Mouse (Mus musculus) heart, embryonic 15.5 days (tissue): ENCODE results near the gene Cep164. TPM values are rescaled to one million over a fixed set of nuclear protein-coding genes. Genes with fewer than 3 reads are reported as not detected.

Experiments used
- ATAC-seq: fragments of 200-750 bp; cut with Nextera tagmentation; replicated peaks from 2 replicates; pipeline ENCODE4 v1.8.0; 2017; ENCODE audit warnings: low read depth, moderate TSS enrichment; ENCODE audit not compliant: insufficient number of reproducible peaks, insufficient read depth, low FRiP score
- H3K27ac ChIP-seq: fragments of 300-500 bp; sonication (generic); 2 replicates; pipeline ENCODE4 v1.5.1; 2015; ENCODE audit warnings: mild to moderate bottlenecking, inconsistent platforms
- H3K27me3 ChIP-seq: fragments of 300-500 bp; sonication (generic); 2 replicates; pipeline ENCODE4 v1.6.1; 2015; ENCODE audit warnings: inconsistent platforms
- H3K36me3 ChIP-seq: fragments of 300-500 bp; sonication (generic); 2 replicates; pipeline ENCODE4 v1.6.1; 2015; ENCODE audit warnings: mild to moderate bottlenecking, inconsistent platforms
- H3K4me1 ChIP-seq: fragments of 300-500 bp; sonication (generic); replicated peaks from 2 replicates; pipeline ENCODE4 v1.6.1; 2015; ENCODE audit warnings: inconsistent platforms
- H3K4me2 ChIP-seq: fragments of 300-500 bp; sonication (generic); 2 replicates; pipeline ENCODE4 v1.6.1; 2015; ENCODE audit warnings: inconsistent platforms, mild to moderate bottlenecking, moderate library complexity
- H3K4me3 ChIP-seq: fragments of 300-500 bp; sonication (generic); 2 replicates; pipeline ENCODE4 v1.5.1; 2015; ENCODE audit warnings: mild to moderate bottlenecking, inconsistent platforms
- H3K9ac ChIP-seq: fragments of 300-500 bp; sonication (generic); 2 replicates; pipeline ENCODE4 v1.6.1; 2015; ENCODE audit warnings: mild to moderate bottlenecking, inconsistent platforms
- H3K9me3 ChIP-seq: fragments of 300-500 bp; sonication (generic); replicated peaks from 2 replicates; pipeline ENCODE4 v1.6.1; 2016; ENCODE audit warnings: inconsistent platforms
- WGBS: fragments of 180-500 bp; shearing (Covaris S2); methylation state at CpG from one replicate; pipeline ENCODE4 v1.1.7; 2015; ENCODE audit warnings: mixed read lengths; 5-methylcytosine and 5-hydroxymethylcytosine counted together
- polyA plus RNA-seq: library from polyadenylated mRNA; unstranded; fragments of >200 nt; fragmentation: Nextera tagmentation; extraction: Ambion mirVana; gene quantifications from 2 replicates; pipeline ENCODE4 v1.2.1, GENCODE M21; 2015

Gene Cep164
- polyA plus RNA-seq, 1 experiment from 2014 or later, result 12.4 TPM

GRCm38 (mm10) chr9:45745451-45745850 lies 83.0 kb downstream of the Cep164 start:
- no peaks in the 10 kb centered on the region for H3K36me3 ChIP-seq
- H3K4me3 ChIP-seq, result no peak overlapping the region
- H3K9me3 ChIP-seq, result no peaks in the 10 kb centered on the region

GRCm38 (mm10) chr9:45740584-45740980 lies 87.9 kb downstream of the Cep164 start:
- Histone ChIP-seq H3K9me3 (no peaks in the 10 kb centered on the region), H3K36me3 (no peaks in the 10 kb centered on the region), H3K27ac (no peak overlapping the region), H3K4me3 (no peak overlapping the region), H3K4me1 (peaks cover 3% of the 10 kb centered on the region), H3K4me2 (peak overlapping the region; percentile 25; the same call in 1 of the 2 replicates), H3K27me3 (peaks cover 41% of the 10 kb centered on the region), H3K9ac (no peak overlapping the region)
- no peak for ATAC-seq
- WGBS, result 66% methylated on average over 2 of the region's 2 CpGs

More at GRCm38 (mm10) chr9:45745451-45745850, 83.0 kb downstream of the Cep164 start:
- H3K9ac ChIP-seq, result no peak overlapping the region
- H3K27ac ChIP-seq, result no peak overlapping the region
- no peak overlapping the region for H3K4me2 ChIP-seq
- no peak for ATAC-seq
- WGBS, result 19% methylated on average over 7 of the region's 7 CpGs
- H3K4me1 ChIP-seq, result peaks cover under 1% of the 10 kb centered on the region; the same call in 1 of the 2 replicates
- peaks cover 42% of the 10 kb centered on the region for H3K27me3 ChIP-seq

GRCm38 (mm10) chr9:45739702-45740583 lies 88.5 kb downstream of the Cep164 start:
- peaks cover 38% of the 10 kb centered on the region for H3K27me3 ChIP-seq
- no peaks in the 10 kb centered on the region for H3K9me3 ChIP-seq
- no peak overlapping the region for H3K9ac ChIP-seq
- peaks cover 3% of the 10 kb centered on the region for H3K4me1 ChIP-seq
- 0 out of 2 replicates have a peak, but pooled peaks have one; percentile 50 for ATAC-seq
- WGBS, result 50% methylated on average over 17 of the region's 17 CpGs
- no peak overlapping the region for H3K4me3 ChIP-seq
- H3K36me3 ChIP-seq, result no peaks in the 10 kb centered on the region
- H3K4me2 ChIP-seq, result peak overlapping the region; percentile 25; the same call in 1 of the 2 replicates
- H3K27ac ChIP-seq, result no peak overlapping the region

- peaks cover 3% of the 10 kb centered on the region for H3K4me1 ChIP-seq
- no peaks in the 10 kb centered on the region for H3K9me3 ChIP-seq
- no peak overlapping the region for H3K4me3 ChIP-seq
- 65% methylated on average over 12 of the region's 12 CpGs for WGBS
- H3K9ac ChIP-seq, result no peak overlapping the region
- no peak for ATAC-seq
- no peak overlapping the region for H3K27ac ChIP-seq
- peaks cover 35% of the 10 kb centered on the region for H3K27me3 ChIP-seq
- H3K4me2 ChIP-seq, result no peak overlapping the region
- no peaks in the 10 kb centered on the region for H3K36me3 ChIP-seq
Measured at GRCm38 (mm10) chr9:45739001-45739701, 89.3 kb downstream of the Cep164 start.

GRCm38 (mm10) chr9:45733246-45733645 lies 95.2 kb downstream of the Cep164 start:
- Histone ChIP-seq H3K36me3 (no peaks in the 10 kb centered on the region), H3K9me3 (no peaks in the 10 kb centered on the region), H3K27me3 (peaks cover 5% of the 10 kb centered on the region; the same call in 1 of the 2 replicates), H3K27ac (no peak overlapping the region), H3K4me1 (no peaks in the 10 kb centered on the region), H3K4me2 (no peak overlapping the region), H3K4me3 (no peak overlapping the region), H3K9ac (no peak overlapping the region)
- WGBS, result 48% methylated on average over 6 of the region's 6 CpGs
- 0 out of 2 replicates have a peak, but pooled peaks have one; percentile 35 for ATAC-seq

- no peaks in the 10 kb centered on the region for H3K9me3 ChIP-seq
- no peak for ATAC-seq
- no peaks in the 10 kb centered on the region for H3K4me1 ChIP-seq
- no peak overlapping the region for H3K4me2 ChIP-seq
- no peak overlapping the region for H3K9ac ChIP-seq
- no peak overlapping the region for H3K4me3 ChIP-seq
- no peak overlapping the region for H3K27ac ChIP-seq
- no peaks in the 10 kb centered on the region for H3K36me3 ChIP-seq
- 76% methylated on average over 5 of the region's 5 CpGs for WGBS
- peaks cover 5% of the 10 kb centered on the region; the same call in 1 of the 2 replicates for H3K27me3 ChIP-seq
Measured at GRCm38 (mm10) chr9:45731851-45732250, 96.6 kb downstream of the Cep164 start.

DNA sequence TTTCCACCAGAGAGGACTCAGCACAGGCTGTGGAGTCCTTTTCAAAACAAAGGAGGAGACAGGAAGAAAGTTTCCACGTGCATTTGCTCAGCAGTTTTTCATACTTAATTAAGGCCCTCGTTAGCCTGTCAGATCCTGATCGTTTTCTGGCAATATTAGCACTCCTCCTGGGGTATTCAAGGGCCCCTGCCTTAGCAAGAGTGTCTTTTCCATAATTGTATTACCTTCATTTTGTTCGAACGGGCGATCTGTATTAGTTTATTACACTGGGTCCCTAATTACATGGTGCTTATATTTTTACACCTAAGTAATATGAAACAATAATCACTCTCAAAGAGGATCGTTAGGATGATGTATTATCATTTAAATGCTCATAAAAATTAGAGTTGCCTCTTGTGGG lies 108.5 kb downstream of the Cep164 start:
- Histone ChIP-seq H3K36me3 (no peaks in the 10 kb centered on the region), H3K4me3 (no peak overlapping the region), H3K9me3 (no peaks in the 10 kb centered on the region), H3K4me1 (no peaks in the 10 kb centered on the region), H3K4me2 (no peak overlapping the region), H3K9ac (no peak overlapping the region), H3K27ac (no peak overlapping the region), H3K27me3 (peaks cover 5% of the 10 kb centered on the region; the same call in 1 of the 2 replicates)
- WGBS, result 68% methylated on average over 7 of the region's 7 CpGs
- no peak for ATAC-seq

Other genes with a start within 250 kb of the Cep164 start
- gene Bace1, start 9.9 kb upstream of the Cep164 start, polyA plus RNA-seq, result 18.2 and 24.5 TPM in 2 replicates
- 17.0 and 19.6 TPM in 2 replicates for gene Pcsk7, start 77.8 kb upstream of the Cep164 start, polyA plus RNA-seq
- gene Rnf214, start 78.2 kb upstream of the Cep164 start, polyA plus RNA-seq, result 40.3 and 43.3 TPM in 2 replicates
- gene Tagln, start 107.4 kb upstream of the Cep164 start, polyA plus RNA-seq, result 90.8 and 117 TPM in 2 replicates
- 31.4 and 41.7 TPM in 2 replicates for gene Sidt2, start 126.6 kb upstream of the Cep164 start, polyA plus RNA-seq
- gene Pafah1b2, start 184.0 kb upstream of the Cep164 start, polyA plus RNA-seq, result 105 and 124 TPM in 2 replicates
- 11.7 and 14.4 TPM in 2 replicates for gene Sik3, start 184.1 kb upstream of the Cep164 start, polyA plus RNA-seq